Mouse (Mus musculus): ENCODE data around the gene Castor2. TPM values are rescaled to one million over a fixed set of nuclear protein-coding genes. Genes with fewer than 3 reads are reported as not detected.

The Castor2 gene
- total and polyA plus RNA-seq, 2 experiments from 2014 or later = 3.9 to 5.2 TPM

GRCm38 (mm10) chr5:134126232-134126631 is 26.7 kb downstream of the Castor2 start:
- H3K9ac ChIP-seq (replicated peaks; ENCODE audit: low read depth, low read length) = no peak overlapping the region
- peaks cover 6% of the 10 kb centered on the region; the same call in 1 of the 2 replicates for H3K36me3 ChIP-seq (replicated peaks; ENCODE audit: control insufficient read depth, insufficient read depth, low read length)
- no peak overlapping the region for H3K4me2 ChIP-seq (ENCODE audit: low read depth, low read length)
- TF ChIP-seq EP300 (IDR thresholded peaks at IDR 0.05; ENCODE audit: low read depth) = no peak
- TF ChIP-seq CTCF (IDR thresholded peaks at IDR 0.05; ENCODE audit: low read depth) = no peak
- no peaks in the 10 kb centered on the region for H3K27me3 ChIP-seq (ENCODE audit: control insufficient read depth, insufficient read depth, low read length)
- WGBS = 69% methylated on average over 2 of the region's 2 CpGs
- H3K4me3 ChIP-seq (ENCODE audit: low read depth, low read length) = no peak overlapping the region
- no peak overlapping the region for H3K27ac ChIP-seq (ENCODE audit: low read depth)
- peaks cover 5% of the 10 kb centered on the region; the same call in 1 of the 2 replicates for H3K9me3 ChIP-seq (replicated peaks; ENCODE audit: control insufficient read depth, low read length)
- ATAC-seq (ENCODE audit: insufficient read depth, low read depth) = no peak
- DNase-seq (ENCODE audit: low spot score) = no peak
- H3K4me1 ChIP-seq (ENCODE audit: control insufficient read depth, insufficient read depth) = peaks cover 5% of the 10 kb centered on the region; the same call in 1 of the 2 replicates

- WGBS = 53% methylated on average over 4 of the region's 4 CpGs
- TF ChIP-seq EP300 (IDR thresholded peaks at IDR 0.05; ENCODE audit: low read depth) (no peak), CTCF (IDR thresholded peaks at IDR 0.05; ENCODE audit: low read depth) (no peak)
- ATAC-seq (ENCODE audit: insufficient read depth, low read depth) (no peak), DNase-seq (ENCODE audit: low spot score) (no peak)
- Histone ChIP-seq H3K4me3 (ENCODE audit: low read depth, low read length) (no peak overlapping the region), H3K4me2 (ENCODE audit: low read depth, low read length) (no peak overlapping the region), H3K9me3 (replicated peaks; ENCODE audit: control insufficient read depth, low read length) (peaks cover 4% of the 10 kb centered on the region; the same call in 1 of the 2 replicates), H3K4me1 (ENCODE audit: control insufficient read depth, insufficient read depth) (no peaks in the 10 kb centered on the region), H3K36me3 (replicated peaks; ENCODE audit: control insufficient read depth, insufficient read depth, low read length) (peaks cover 24% of the 10 kb centered on the region), H3K27ac (ENCODE audit: low read depth) (no peak overlapping the region), H3K27me3 (ENCODE audit: control insufficient read depth, insufficient read depth, low read length) (no peaks in the 10 kb centered on the region), H3K9ac (replicated peaks; ENCODE audit: low read depth, low read length) (no peak overlapping the region)
These were observed 32.1 kb downstream of the Castor2 start for GRCm38 (mm10) chr5:134131586-134131985.

DNA sequence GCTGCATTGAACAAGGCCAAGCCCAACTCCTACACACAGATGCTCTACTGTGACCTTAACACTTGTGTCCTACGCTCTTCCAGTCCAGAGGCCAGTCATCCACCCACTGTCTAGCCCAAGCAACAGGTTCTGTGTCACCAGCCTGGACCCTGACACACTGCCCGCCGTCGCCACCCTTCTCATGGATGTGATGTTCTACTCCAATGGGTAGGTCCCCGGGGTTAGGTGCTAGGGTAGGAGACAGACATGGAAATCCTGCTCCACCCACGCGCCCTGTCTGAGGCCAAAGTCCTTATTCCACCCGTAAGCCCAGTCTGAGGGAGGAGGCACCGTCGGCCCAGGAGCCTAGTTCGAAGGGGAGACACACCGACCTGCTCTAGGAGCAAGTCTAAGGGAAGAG is 36.5 kb downstream of the Castor2 start:
- Histone ChIP-seq H3K27ac (ENCODE audit: low read depth) (no peak overlapping the region), H3K36me3 (replicated peaks; ENCODE audit: control insufficient read depth, insufficient read depth, low read length) (peaks cover 33% of the 10 kb centered on the region), H3K4me3 (ENCODE audit: low read depth, low read length) (no peak overlapping the region), H3K4me2 (ENCODE audit: low read depth, low read length) (no peak overlapping the region), H3K4me1 (ENCODE audit: control insufficient read depth, insufficient read depth) (no peaks in the 10 kb centered on the region), H3K9me3 (replicated peaks; ENCODE audit: control insufficient read depth, low read length) (no peaks in the 10 kb centered on the region), H3K27me3 (ENCODE audit: control insufficient read depth, insufficient read depth, low read length) (no peaks in the 10 kb centered on the region), H3K9ac (replicated peaks; ENCODE audit: low read depth, low read length) (no peak overlapping the region)
- 94% methylated on average over 12 of the region's 12 CpGs for WGBS
- no peak for TF ChIP-seq CTCF (IDR thresholded peaks at IDR 0.05; ENCODE audit: low read depth)
- TF ChIP-seq EP300 (IDR thresholded peaks at IDR 0.05; ENCODE audit: low read depth) = no peak
- DNase-seq (ENCODE audit: low spot score) (no peak), ATAC-seq (ENCODE audit: insufficient read depth, low read depth) (no peak)

GRCm38 (mm10) chr5:134137933-134138332 is 38.4 kb downstream of the Castor2 start:
- ATAC-seq (ENCODE audit: insufficient read depth, low read depth) (no peak), DNase-seq (ENCODE audit: low spot score) (no peak)
- Histone ChIP-seq H3K9ac (replicated peaks; ENCODE audit: low read depth, low read length) (no peak overlapping the region), H3K27ac (ENCODE audit: low read depth) (no peak overlapping the region), H3K36me3 (replicated peaks; ENCODE audit: control insufficient read depth, insufficient read depth, low read length) (peaks cover 33% of the 10 kb centered on the region), H3K4me2 (ENCODE audit: low read depth, low read length) (no peak overlapping the region), H3K4me1 (ENCODE audit: control insufficient read depth, insufficient read depth) (no peaks in the 10 kb centered on the region), H3K27me3 (ENCODE audit: control insufficient read depth, insufficient read depth, low read length) (no peaks in the 10 kb centered on the region), H3K9me3 (replicated peaks; ENCODE audit: control insufficient read depth, low read length) (no peaks in the 10 kb centered on the region), H3K4me3 (ENCODE audit: low read depth, low read length) (no peak overlapping the region)
- 75% methylated on average over 5 of the region's 5 CpGs for WGBS
- TF ChIP-seq EP300 (IDR thresholded peaks at IDR 0.05; ENCODE audit: low read depth) (no peak), CTCF (IDR thresholded peaks at IDR 0.05; ENCODE audit: low read depth) (no peak)

- H3K36me3 ChIP-seq (replicated peaks; ENCODE audit: control insufficient read depth, insufficient read depth, low read length) = peaks cover 28% of the 10 kb centered on the region
- H3K9ac ChIP-seq (replicated peaks; ENCODE audit: low read depth, low read length) = no peak overlapping the region
- WGBS = 78% methylated on average over 6 of the region's 6 CpGs
- H3K27ac ChIP-seq (ENCODE audit: low read depth) = no peak overlapping the region
- no peaks in the 10 kb centered on the region for H3K9me3 ChIP-seq (replicated peaks; ENCODE audit: control insufficient read depth, low read length)
- ATAC-seq (ENCODE audit: insufficient read depth, low read depth) = no peak
- no peak overlapping the region for H3K4me3 ChIP-seq (ENCODE audit: low read depth, low read length)
- no peak for DNase-seq (ENCODE audit: low spot score)
- H3K4me2 ChIP-seq (ENCODE audit: low read depth, low read length) = no peak overlapping the region
- TF ChIP-seq EP300 (IDR thresholded peaks at IDR 0.05; ENCODE audit: low read depth) (no peak), CTCF (IDR thresholded peaks at IDR 0.05; ENCODE audit: low read depth) (0 out of 2 replicates have a peak, but pooled peaks have one; percentile 5)
- no peaks in the 10 kb centered on the region for H3K27me3 ChIP-seq (ENCODE audit: control insufficient read depth, insufficient read depth, low read length)
- H3K4me1 ChIP-seq (ENCODE audit: control insufficient read depth, insufficient read depth) = no peaks in the 10 kb centered on the region
These were observed 39.9 kb downstream of the Castor2 start for GRCm38 (mm10) chr5:134139429-134139828.

- Histone ChIP-seq H3K4me3 (ENCODE audit: low read depth, low read length) (no peak overlapping the region), H3K4me1 (ENCODE audit: control insufficient read depth, insufficient read depth) (no peaks in the 10 kb centered on the region), H3K36me3 (replicated peaks; ENCODE audit: control insufficient read depth, insufficient read depth, low read length) (peaks cover 19% of the 10 kb centered on the region), H3K27me3 (ENCODE audit: control insufficient read depth, insufficient read depth, low read length) (no peaks in the 10 kb centered on the region), H3K4me2 (ENCODE audit: low read depth, low read length) (no peak overlapping the region), H3K9ac (replicated peaks; ENCODE audit: low read depth, low read length) (no peak overlapping the region), H3K9me3 (replicated peaks; ENCODE audit: control insufficient read depth, low read length) (no peaks in the 10 kb centered on the region; the same call in 1 of the 2 replicates), H3K27ac (ENCODE audit: low read depth) (no peak overlapping the region)
- WGBS = 58% methylated on average over 7 of the region's 7 CpGs
- no peak for DNase-seq (ENCODE audit: low spot score)
- TF ChIP-seq CTCF (IDR thresholded peaks at IDR 0.05; ENCODE audit: low read depth) (no peak), EP300 (IDR thresholded peaks at IDR 0.05; ENCODE audit: low read depth) (no peak)
- no peak for ATAC-seq (ENCODE audit: insufficient read depth, low read depth)
These were observed 41.7 kb downstream of the Castor2 start for GRCm38 (mm10) chr5:134141236-134141635.

Measured in heart, postnatal 0 days (tissue).